Mouse (Mus musculus): ENCODE measurements around the gene Abca17.

The Abca17 gene

GRCm38 (mm10) chr17:24350926-24351759, at the start of gene Abca17:
TSS of gene Abca17 (minus strand) at chr17:24351068.
- no peak for DNase-seq (ENCODE audit: low spot score)

GRCm38 (mm10) chr17:24394456-24394855, 43.6 kb upstream of the Abca17 start:
- DNase-seq (ENCODE audit: low spot score) = no peak

GRCm38 (mm10) chr17:24393527-24393926, 42.7 kb upstream of the Abca17 start:
- DNase-seq (ENCODE audit: low spot score) = no peak

- DNase-seq (ENCODE audit: low spot score) = no peak
Observed at GRCm38 (mm10) chr17:24391149-24391548, 40.3 kb upstream of the Abca17 start.

- no peak for DNase-seq (ENCODE audit: low spot score)
Observed at GRCm38 (mm10) chr17:24389865-24390264, 39.0 kb upstream of the Abca17 start.

- DNase-seq (ENCODE audit: low spot score) = no peak
Observed at GRCm38 (mm10) chr17:24388711-24389110, 37.8 kb upstream of the Abca17 start.

GRCm38 (mm10) chr17:24383789-24384188, 32.9 kb upstream of the Abca17 start:
- DNase-seq (ENCODE audit: low spot score) = no peak

- no peak for DNase-seq (ENCODE audit: low spot score)
Observed at GRCm38 (mm10) chr17:24378496-24378895, 27.6 kb upstream of the Abca17 start.

GRCm38 (mm10) chr17:24375886-24376285, 25.0 kb upstream of the Abca17 start:
- no peak for DNase-seq (ENCODE audit: low spot score)

GRCm38 (mm10) chr17:24375094-24375712, 24.3 kb upstream of the Abca17 start:
- no peak for DNase-seq (ENCODE audit: low spot score)

- no peak for DNase-seq (ENCODE audit: low spot score)
Observed at GRCm38 (mm10) chr17:24365863-24366262, 15.0 kb upstream of the Abca17 start.

- no peak for DNase-seq (ENCODE audit: low spot score)
Observed at GRCm38 (mm10) chr17:24364461-24364860, 13.6 kb upstream of the Abca17 start.

- no peak for DNase-seq (ENCODE audit: low spot score)
Observed at GRCm38 (mm10) chr17:24362527-24362926, 11.7 kb upstream of the Abca17 start.

- no peak for DNase-seq (ENCODE audit: low spot score)
Observed at GRCm38 (mm10) chr17:24361291-24361690, 10.4 kb upstream of the Abca17 start.

GRCm38 (mm10) chr17:24360841-24361240, 10.0 kb upstream of the Abca17 start:
- DNase-seq (ENCODE audit: low spot score) = no peak

- DNase-seq (ENCODE audit: low spot score) = no peak
Observed at GRCm38 (mm10) chr17:24359903-24360302, 9.0 kb upstream of the Abca17 start.

GRCm38 (mm10) chr17:24359006-24359405, 8.1 kb upstream of the Abca17 start:
- no peak for DNase-seq (ENCODE audit: low spot score)

- DNase-seq (ENCODE audit: low spot score) = no peak
Observed at GRCm38 (mm10) chr17:24355284-24355683, 4.4 kb upstream of the Abca17 start.

GRCm38 (mm10) chr17:24353960-24354359, 3.1 kb upstream of the Abca17 start:
- DNase-seq (ENCODE audit: low spot score) = no peak

- DNase-seq (ENCODE audit: low spot score) = no peak
Observed at GRCm38 (mm10) chr17:24352370-24353194, 1.7 kb upstream of the Abca17 start.

GRCm38 (mm10) chr17:24351760-24352357, 991 bp upstream of the Abca17 start, which contains the start of gene Abca3:
TSS of gene Abca3 (plus strand) at chr17:24351950.
- peak; percentile 80 for DNase-seq (ENCODE audit: low spot score)

GRCm38 (mm10) chr17:24349176-24349575, 1.7 kb downstream of the Abca17 start:
- DNase-seq (ENCODE audit: low spot score) = no peak

Measured in urinary bladder, postnatal 10 days (tissue).